Mouse (Mus musculus) hindlimb bud, embryonic 11.5 days (tissue): ENCODE data around the gene Trim34a.
"Not testable (repeated sequence)": the region's sequence is repeated elsewhere in the genome, so short reads cannot be mapped to it uniquely, and the experiment has no call there.

Experiments
- DNase-seq: peaks from one replicate; pipeline ENCODE4 v3.0.0-alpha.2; 2012; ENCODE audit warnings: low read depth, low spot score; ENCODE audit errors: extremely low spot score

Trim34a gene

DNA sequence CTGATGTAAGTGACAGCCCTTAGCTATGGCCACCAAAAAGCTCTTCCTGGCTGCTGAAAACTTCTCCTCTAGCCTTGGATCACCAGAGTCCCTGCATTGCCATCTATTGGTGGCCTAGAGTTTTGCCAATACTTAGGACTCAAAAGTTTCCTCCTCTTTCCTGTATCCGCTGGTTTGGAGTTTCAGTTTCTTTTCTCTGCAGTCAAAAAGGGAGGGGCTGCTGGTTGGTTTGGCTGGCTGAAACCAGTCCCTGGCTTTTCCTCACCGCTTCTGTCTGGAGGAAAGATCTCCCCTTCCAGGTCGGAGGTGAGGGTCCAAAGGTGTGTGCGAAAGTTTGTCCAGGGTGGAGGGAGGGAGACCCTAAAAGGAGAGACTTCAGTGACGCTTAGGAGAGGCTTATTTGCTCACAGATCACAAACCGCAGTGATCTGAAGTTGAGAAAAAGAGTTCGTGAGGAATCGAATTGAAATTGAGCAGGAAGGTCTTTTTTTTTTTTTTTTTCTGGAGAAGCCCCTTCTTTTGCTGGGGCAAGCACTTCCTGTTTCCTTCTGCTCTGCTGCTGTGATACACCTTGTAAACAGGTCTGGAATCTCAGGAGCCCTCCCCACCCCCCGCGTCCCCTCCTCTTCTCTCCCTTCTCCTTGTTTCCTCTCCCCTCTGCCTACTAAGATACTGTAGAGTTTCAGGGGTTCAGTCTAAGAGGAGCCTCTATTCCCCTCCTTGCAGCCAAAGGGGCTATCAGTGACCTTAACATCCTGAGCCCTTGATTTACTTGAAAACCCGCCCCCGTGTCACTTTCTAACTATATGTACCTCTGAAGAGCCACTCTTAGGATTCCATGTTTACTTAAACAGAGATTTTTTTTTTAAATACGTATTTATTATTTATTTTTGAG is at the start of gene Trim34a:
Trim34a (plus strand) TSS at position 171 of the 895 bp plus-strand sequence.
- peak; percentile 42 for DNase-seq

DNA sequence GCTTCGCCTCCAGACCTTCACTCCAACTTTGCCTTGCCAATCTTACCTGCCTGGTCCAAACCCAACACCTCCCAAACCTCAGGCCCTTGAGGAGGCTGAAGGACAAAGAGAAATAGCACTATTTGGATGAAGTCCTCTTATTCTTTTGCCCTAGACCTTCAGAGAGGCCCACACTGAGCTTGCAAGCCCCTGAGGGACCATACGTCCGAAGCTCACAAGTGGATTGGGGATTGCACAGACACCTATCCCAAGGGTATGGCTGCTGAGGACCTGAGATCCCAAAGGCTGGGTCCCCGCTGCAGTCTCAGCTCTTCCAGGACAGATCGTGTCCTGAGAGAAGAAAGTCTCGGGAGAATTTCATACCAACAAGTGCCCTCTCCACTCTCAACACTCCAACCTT is 48.4 kb upstream of the Trim34a start, which contains the start of gene Olfr649:
Olfr649 (minus strand) TSS at position 101 of the 400 bp plus-strand sequence.
- DNase-seq, result no peak

DNA sequence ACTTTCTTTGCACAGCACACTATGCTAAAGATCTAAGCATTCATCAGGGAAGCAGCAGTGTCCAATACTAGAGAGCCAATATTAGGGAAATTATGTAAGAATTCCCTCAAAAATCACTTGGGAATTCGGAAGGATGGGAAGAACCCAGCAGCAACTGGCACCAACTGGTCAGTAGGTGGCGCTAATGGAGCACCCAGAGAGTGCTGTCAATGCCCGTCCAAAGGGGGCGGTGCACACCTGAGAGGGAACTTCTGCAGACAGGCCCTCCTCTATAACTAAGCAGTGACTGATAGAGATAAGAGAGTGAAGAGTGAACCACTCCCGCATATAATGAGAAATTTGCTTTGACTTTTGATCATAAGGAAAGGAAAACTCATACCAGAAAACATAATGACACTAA is 44.4 kb upstream of the Trim34a start:
- peak; percentile 28 for DNase-seq

DNA sequence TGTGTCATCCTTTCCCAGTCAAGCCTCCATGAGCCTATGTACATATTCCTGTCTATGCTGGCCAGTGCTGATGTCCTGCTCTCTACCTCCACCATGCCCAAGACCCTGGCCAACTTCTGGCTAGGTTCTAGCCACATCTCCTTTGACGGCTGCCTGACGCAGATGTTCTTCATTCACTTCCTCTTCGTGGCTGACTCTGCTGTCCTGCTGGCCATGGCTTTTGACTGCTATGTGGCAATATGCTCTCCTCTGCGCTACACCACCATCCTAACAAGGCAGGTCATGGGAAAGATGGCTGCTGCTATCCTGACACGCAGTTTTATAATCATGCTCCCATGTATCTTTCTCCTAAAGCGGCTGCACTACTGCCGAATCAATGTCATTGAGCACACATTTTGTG is 38.1 kb upstream of the Trim34a start:
- DNase-seq, result no peak

DNA sequence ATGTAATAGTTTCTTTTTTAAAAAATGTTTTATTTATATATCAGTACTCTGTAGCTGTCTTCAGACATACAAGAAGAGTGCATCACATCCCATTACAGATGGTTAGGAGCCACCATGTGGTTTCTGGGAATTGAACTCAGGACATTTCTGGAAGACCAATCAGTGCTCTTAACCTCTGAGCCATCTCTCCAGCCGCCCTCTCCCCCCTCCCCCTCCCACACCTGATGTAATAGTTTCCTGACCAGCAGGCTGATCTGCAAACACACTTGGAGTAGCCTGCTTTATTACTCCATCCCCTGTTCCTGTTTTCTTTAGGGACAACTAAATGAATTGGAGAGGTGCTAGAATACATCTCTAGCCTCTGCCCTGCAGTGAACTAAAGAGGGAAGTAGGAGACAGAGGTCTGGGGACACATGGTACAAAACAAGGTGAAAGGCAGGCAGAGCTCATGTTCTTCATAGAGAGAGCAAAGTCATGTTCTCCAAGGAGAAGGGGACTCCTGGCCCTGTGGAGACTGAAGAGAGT is 28.2 kb upstream of the Trim34a start:
- DNase-seq, result no peak

DNA sequence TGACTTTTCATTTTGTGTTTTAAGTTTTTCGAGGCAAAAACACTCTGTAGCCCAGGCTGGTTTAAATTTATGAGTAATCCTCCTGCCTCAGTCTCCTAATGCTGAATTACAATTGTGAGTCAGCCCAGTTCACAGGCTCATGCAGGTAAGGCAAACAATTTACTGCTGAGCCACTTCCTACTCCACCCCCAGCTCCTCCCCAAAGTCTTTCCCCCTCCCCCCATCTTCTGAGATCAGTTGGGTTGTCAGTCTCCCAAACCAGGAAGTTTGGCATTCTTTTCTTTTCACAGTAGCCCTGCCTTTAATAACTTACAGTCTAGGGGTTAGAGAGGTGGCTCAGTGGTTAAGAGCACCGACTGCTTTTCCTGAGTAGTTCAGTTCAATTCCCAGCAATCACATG is 26.4 kb upstream of the Trim34a start:
- DNase-seq, result no peak

DNA sequence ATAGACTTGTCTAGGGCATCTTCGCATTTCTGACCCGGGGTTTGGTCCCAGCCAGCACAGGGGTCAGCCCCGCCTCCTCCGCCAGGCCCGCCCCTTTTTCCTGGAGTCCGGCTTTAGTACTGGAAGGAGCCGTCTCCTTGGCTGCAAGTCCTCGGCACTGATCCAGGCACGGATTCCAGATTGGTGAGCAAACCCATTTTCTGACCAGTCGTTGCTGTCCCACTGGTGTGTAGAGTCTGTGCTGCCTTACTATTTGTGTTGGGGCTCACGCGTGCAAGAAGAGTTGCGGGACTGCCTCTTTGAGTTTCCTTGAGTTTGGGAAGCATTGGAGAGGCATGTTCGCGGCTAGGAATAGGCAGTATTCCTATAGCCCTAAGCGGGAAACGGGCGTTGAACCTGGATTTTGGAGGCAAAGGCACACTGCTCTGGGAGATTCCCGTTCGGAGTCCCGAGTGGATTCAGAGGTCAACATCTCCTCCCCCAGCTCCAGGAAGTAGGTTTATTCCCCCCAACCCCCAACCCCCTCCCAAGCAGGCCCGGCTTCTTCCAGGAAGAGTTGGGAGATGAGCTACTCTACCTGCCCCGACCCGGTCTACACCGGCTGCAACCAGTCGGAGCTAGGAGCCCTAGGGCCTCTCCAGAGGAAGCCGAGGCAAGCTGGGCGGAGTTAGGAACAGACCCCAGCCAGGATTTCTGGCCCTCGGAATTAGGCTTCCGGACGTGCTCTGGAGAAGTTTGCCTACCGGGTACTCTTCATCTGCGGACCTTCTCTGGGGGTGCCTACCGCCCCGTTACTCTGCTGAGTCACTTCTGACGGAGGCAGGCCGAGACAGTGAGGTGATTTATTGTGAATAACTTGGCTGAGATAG is 25.3 kb upstream of the Trim34a start, which contains the start of gene Trim6:
Trim6 (plus strand) TSS at position 93 of the 869 bp plus-strand sequence.
- no peak for DNase-seq

DNA sequence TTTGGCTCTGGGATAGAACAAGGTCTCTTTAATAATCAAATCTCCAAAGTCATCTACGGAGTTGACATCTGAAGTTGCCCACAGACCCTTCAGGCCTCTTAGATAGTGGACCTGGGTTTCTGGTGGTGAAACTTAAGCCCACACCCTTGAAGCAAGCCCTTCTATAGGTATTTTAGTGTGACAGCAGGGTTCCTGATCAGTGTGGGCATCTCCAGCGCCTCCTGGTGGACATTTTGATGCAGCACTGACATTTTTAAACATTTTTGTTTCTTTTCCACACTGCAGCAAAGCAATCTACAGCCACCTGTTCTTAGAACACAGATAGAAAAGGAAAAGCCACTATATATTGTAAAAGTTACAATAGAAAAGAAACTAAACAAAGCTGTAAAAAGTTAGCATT is 13.1 kb upstream of the Trim34a start:
- no peak for DNase-seq

DNA sequence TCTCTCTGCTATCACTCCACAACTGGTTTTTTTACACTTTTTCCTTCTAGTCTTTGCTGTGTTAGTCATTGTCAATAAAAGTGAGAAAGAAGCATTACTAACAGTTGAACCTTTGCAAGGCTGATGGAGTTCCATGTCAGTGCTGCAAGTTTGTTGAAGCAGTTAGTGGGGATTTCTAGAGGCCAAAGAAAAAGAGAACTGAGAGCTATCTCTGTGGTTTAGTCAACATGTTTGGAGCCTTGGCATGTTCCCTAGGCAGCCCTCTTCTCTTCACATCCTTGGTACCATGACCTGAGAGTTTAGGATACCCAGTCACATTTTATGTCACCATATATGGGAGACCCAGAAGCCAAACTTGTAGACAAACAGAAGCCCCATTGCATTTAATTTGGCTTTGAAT is 3.4 kb upstream of the Trim34a start:
- no peak for DNase-seq

DNA sequence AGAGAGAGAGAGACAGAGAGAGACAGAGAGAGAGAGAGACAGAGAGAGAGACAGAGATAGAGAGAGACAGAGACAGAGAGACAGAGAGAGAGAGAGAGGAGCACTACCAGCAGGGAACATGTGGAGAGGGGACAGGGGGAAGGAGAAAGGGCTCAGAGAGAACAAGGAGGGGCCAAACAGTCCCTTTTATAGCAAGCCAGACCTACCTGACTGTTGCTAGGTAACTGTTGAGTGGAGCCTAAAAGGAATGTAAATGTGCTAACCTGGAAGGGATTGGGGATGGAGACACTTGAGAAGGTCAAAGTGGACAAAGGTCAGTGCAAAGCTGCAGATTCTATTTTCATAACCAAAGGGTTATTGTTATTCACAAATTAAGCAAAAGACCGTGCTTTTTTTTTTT is 641 bp upstream of the Trim34a start:
- no peak for DNase-seq

DNA sequence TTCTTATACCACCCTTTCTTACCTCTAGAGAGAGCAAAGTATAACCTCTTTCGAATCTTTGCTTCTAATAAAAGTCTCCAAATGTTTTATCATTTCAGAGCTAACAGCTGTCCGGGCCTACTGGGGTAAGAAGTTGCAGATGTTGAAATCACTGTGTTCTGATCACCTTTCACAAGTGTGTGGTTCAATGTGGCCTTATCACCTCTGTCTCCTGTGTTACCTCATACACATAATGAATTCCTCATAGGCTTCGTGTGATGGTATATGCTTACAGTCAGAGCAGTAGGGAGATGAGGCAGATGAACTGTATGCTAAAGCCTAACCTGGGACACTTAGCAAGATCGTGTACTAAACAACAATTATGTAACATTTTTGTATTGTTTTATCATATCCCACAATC is 16.1 kb downstream of the Trim34a start:
- not testable (repeated sequence) for DNase-seq

DNA sequence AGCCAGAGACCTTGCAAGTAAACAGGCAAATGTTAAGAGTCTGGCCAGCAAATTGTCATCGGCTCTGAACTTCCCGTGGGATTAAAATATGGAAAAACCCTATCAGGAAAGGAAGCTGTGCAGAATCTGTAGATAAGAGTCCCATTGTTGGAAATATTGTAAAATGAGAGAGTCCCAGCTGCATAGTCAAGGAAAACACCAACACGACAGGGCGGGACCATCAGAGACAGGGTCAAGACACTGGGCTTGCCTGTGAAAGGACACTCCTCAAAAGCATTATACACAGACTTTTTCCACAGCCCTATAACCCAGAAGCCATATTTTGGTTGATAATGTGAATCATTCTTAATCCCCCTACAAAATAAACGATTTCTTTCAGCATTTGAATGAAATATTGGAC is 21.1 kb downstream of the Trim34a start:
- DNase-seq, result not testable (repeated sequence)

DNA sequence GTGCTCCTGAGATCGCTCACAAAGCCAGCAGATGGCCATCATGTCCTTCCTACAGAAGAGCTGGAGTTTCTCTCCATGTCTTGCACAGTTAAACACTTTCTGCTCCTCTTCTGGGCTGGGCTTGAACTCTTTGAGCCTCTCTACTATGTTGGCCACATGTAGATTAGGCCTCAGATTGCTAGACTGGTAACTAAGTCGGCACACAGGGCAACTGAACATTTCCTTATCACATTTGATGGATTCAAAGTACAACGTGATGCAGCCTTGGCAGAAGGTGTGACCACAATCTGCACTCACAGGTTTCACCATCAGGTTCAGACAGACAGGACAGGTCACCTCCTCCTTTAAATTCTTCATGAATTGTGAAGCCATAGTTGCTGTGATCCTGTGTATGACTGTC is 35.1 kb downstream of the Trim34a start:
- not testable (repeated sequence) for DNase-seq

DNA sequence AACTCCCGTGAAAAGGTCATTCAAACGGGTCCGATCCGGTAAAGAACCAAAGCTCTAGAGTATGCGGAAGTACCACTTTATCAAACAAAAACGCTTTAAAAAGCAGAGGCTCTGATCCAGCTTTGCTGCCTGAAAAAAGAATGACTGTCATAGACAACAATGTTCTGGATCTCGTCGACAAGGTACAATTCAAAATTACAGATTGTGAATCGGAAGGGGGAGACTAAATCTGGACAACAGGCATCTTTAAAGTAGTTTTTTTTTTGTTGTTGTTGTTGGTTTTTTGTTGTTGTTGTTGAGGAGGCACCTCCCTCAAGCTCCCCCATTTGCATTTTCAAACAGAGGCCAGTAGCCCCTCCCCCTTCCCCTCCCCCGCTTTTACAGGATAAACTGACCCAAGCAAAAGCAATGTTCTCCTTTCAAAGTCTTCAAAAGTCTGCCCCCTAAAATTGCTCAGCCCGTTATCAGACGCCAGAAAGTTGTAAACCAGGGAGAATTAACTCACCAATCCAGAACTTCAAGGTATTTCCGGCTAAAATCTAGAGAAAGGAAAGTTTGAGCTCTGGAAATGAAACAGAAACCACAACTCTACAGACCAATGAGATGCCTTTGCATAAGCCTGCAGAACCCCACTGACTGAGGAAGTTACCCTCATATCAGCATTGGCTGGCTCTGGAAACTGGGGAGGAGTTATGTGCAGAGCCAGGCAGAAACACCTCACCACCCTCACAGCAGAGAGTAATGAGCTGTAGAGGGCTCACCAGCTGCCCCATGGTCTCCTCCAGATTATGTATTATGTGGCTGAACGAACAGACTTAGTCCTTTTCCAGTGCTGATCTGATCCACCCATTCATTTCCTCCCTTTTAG is 43.6 kb downstream of the Trim34a start, which contains the start of gene Trim5:
Trim5 (minus strand) TSS at position 519 of the 868 bp plus-strand sequence.
- DNase-seq, result not testable (repeated sequence)

DNA sequence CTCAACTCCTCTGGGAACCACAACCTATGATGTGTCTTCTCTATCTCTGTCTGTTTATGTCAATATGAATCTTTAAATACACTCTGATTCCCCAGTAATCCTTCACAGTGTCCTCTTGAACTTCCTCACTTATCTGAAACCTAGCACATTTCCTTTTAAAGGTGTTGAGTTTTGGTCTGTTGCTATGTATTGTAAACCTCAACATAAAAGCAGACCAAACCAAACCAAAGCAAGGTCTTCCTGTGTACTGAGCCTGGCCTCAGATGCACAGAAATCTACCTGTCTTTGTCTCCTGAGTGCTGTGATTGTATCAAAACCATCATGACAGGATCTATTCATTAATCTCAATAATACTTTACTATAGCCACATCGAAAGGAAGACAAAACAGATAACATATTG is 46.4 kb downstream of the Trim34a start:
- no peak for DNase-seq

DNA sequence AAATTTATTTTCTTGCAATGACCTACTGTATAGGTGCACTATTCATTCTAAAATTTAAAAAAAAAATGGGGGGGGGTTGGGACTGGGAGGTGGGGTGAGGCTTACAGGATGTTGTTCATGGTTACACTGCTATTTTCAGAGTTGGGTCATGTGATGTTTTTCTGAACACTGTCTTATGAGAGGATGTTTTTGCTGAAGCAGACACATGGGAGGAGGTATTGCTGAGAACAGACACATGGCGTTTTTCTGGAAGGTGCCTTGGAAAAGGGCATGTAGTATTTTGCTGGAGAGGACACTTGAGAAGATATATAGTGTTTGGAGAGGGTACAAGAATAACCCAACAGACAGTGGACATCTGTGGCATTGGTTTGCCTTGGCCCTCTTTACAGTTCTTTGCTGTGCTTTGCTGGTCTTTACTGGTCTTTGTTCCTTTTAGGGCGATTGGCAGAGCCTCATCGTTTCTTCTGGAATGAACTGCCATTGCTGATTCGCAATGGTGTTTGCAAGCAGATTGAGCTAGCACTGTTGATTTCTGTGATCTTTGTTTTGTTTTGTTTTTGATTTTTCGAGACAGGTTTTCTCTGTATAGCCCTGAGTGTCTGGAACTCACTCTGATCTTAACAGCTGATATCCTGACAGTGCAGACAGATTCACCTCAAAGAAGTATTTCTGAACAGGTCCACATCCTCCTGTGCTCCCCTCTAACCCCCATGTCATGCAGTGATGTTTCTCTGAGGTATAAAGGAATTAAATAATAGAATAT is 47.6 kb downstream of the Trim34a start:
- DNase-seq, result no peak
